Mouse (Mus musculus): ENCODE measurements around the gene Susd5.
"Not testable (repeated sequence)": the region's sequence is repeated elsewhere in the genome, so short reads cannot be mapped to it uniquely, and the experiment has no call there.

Gene Susd5

GRCm38 (mm10) chr9:114069372-114069771, 12.4 kb downstream of the Susd5 start:
- DNase-seq (ENCODE audit: low read depth, low spot score), result no peak

GRCm38 (mm10) chr9:114073681-114074080, 16.7 kb downstream of the Susd5 start:
- DNase-seq (ENCODE audit: low read depth, low spot score), result no peak

- no peak for DNase-seq (ENCODE audit: low read depth, low spot score)
These were observed 29.5 kb downstream of the Susd5 start for GRCm38 (mm10) chr9:114086422-114086821.

DNA sequence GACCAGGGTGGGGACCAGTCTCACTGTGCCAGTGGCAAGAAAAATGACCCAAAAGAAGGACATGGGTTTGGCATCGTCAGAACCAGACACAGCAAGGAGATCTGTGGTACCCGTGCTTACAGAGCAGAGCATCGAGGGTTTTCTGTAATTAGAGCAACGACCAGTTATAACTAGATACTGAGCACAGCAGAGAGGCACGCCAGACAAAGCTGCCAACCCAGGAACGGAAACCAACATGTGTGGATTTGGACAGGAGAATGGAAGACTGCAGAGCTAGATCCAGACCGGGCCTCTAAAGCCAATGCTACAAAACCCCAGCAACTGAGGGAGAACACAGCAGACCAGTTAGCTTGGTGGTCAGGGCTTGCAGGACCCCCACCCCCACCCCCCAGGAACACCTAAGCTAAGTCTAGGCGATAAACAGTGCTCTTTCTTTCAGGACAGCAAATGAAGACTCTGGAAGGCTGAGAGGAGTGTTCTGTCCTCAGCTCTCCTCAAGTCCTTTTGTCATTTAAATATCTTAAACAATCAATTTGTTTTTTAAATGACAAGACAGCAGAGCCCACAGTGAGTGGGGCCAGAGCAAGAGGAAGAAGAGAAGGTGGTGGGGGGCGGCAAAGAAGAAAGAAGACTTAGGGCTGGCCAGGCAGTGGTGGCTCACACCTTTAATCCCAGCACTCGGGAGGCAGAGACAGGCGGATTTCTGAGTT, 30.3 kb downstream of the Susd5 start:
- peak; percentile 28 for DNase-seq (ENCODE audit: low read depth, low spot score)

DNA sequence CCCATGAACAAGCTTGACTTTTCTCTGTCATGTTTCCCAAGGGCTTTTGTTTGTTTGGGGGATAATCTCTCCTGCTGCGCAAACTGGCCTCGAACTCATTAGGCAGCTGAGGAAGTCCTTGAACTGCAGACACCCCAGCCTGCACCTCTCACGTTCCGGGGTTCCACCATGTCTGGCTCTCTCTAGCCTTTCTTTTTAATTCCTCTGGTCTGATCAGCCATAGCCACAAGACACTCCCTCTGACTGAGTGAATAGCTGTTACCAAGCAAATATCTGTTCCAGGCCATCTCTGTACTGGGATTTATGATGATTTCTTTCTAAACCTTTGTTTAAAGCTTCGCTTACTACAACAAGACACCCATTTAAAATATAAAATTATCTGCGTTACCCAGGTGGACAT, 31.9 kb downstream of the Susd5 start:
- DNase-seq (ENCODE audit: low read depth, low spot score), result not testable (repeated sequence)

DNA sequence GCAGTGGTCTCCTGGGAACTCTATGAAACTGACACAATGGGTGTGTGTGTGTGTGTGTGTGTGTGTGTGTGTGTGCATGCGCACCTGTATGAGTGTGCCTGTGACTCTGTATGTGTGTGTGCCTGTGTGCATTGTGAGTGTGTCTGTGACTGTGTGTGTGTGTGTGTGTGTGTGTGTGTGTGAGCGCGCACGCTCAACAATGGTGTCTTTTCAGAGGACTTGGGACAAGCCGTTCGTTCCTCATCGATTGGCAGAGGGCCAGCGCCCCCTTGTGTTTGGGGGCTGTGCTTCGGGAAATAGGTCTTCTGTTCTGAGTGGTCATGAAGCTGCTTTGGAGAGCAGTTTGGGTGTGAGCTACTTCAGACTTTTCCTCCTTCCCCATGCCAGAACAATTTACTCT, 35.2 kb downstream of the Susd5 start:
- peak; percentile 43 for DNase-seq (ENCODE audit: low read depth, low spot score)

DNA sequence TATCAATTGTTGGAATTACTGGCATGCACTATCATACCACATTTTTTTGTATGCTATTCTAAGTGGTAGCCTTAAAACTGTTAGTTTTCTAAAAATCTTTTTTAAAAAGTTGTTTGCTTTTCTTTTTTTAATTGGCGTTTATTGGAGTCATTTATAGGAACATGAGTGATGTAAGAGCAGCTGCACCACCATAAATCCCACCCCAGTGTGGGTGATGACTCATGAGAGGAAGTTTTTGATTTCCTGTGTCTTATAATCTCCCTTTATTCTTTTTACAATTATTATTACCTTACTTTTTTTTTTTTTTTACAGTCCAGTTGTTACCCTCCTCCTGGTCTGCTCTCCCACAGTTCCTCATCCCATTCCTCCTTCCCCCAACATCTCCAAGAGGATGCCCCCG, 37.9 kb downstream of the Susd5 start:
- no peak for DNase-seq (ENCODE audit: low read depth, low spot score)

GRCm38 (mm10) chr9:114098716-114099302, 41.9 kb downstream of the Susd5 start:
- DNase-seq (ENCODE audit: low read depth, low spot score), result no peak

DNA sequence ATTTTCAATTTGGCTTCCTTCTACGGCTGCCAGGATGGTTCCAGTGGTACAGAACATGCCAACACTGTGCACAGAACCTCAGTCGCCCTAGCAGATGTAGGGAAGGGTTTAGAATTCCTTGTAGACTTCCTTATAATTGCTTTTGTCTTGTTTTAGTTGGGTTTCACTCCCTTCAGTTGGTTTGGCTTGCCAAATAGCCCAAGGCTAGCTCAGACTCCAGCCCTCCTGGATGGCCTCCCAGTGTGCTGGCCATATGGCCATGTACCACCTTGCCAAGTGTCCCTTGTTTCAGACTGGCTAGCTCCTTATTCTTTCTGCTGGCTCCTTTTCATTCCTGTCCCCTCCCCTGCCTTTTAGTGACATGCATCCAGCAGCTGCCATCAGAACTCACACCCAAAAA, 53.3 kb downstream of the Susd5 start:
- DNase-seq (ENCODE audit: low read depth, low spot score), result no peak

GRCm38 (mm10) chr9:114111161-114111560, 54.2 kb downstream of the Susd5 start:
- DNase-seq (ENCODE audit: low read depth, low spot score), result no peak

GRCm38 (mm10) chr9:114112226-114112625, 55.3 kb downstream of the Susd5 start:
- DNase-seq (ENCODE audit: low read depth, low spot score), result no peak

DNA sequence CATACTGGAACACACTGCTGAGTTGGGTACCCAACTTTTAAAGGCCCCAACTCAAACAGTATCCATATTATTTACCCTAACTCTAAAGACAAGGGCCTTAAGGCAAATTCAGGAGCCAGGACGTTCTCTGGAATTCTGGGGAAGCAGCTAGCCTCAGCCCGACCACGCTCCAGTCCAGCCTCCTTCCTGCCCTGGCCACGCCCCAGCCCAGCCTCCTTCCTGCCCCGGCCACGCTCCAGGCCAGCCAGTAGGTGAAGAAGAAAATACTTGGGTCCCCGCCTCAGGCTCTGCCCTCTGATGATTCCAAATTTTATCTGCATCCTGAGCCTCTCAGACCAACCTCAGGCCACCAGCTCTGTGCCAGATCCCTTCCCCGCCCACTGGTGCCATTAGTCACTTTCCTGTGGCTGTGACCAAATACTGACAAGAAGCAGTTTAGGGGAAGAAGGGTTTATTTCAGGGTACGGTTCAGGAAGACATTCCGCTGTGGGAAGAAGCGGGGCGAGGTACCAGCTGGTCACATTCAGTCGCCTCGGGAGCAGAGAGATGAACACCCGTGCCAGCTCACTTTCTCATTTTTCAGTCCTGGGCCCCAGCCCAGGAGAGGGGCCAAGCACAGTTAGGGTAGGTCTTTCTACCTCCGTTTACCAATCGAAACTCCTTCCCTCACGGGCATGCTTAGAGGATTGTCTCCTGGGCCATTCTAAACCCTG, 57.1 kb downstream of the Susd5 start:
- DNase-seq (ENCODE audit: low read depth, low spot score), result no peak

DNA sequence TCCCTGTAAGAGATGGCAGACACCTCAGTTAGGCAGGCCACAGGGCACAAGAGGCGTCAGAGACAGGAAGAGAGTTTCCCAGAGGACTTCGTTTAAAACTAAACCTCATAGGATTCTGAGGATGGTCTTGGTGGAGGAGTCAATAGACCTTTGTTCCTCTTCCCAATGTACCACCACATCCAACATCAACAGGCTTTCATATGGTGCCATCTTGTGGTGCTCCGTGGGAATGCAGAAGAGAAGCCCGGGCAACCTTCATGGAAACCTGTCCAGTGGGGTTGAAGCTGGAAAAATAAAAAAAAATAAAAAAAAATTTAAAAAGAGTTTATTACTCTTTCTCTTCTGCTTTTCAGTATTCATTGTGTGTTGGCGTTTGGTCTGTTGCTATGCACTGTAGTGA, 59.7 kb downstream of the Susd5 start:
- not testable (repeated sequence) for DNase-seq (ENCODE audit: low read depth, low spot score)

GRCm38 (mm10) chr9:114122862-114123261, 65.9 kb downstream of the Susd5 start:
- not testable (repeated sequence) for DNase-seq (ENCODE audit: low read depth, low spot score)

GRCm38 (mm10) chr9:114129273-114129835, 72.4 kb downstream of the Susd5 start:
- DNase-seq (ENCODE audit: low read depth, low spot score), result not testable (repeated sequence)

Data from WW6 (cell line).